Mouse (Mus musculus) layer of hippocampus, postnatal 36 days (tissue): ENCODE data around the gene Tmprss2. TPM values are rescaled to one million over a fixed set of nuclear protein-coding genes. Genes with fewer than 3 reads are reported as not detected.
A peak's percentile ranks its signal among the peaks of the same experiment; 100 is the strongest.

Experiments
- DNase-seq, 2 experiments: peaks; one replicate each; pipeline ENCODE4 v3.0.0; 2022
- total RNA-seq, 2 experiments: library from RNA; stranded (reverse); gene quantifications; 2 replicates each; pipeline ENCODE4 v1.2.3; 2021

The Tmprss2 gene
- not detected for total RNA-seq

DNA sequence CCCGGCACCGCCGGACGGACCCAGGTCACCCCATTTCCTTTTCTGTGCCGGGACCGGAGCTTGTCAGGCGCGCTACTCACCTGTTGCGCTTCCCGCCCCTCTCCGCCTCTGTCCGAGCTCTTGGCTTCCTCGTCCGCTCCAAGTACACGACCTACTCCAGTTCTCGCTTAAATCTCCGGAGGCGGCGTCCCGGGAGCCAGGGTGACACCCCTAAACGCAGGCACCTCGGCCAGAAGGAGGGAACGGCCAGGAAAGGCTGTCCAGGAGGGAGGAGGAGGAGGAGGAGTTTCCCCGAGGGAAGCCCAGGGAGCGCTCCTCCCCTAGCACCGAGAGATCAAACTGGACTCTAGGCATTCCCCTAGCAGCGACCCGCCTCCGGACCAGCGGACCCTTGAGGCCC, at the start of gene Tmprss2:
Tmprss2 (minus strand) TSS at position 257 of the 400 bp plus-strand sequence.
- DNase-seq, result no peak

DNA sequence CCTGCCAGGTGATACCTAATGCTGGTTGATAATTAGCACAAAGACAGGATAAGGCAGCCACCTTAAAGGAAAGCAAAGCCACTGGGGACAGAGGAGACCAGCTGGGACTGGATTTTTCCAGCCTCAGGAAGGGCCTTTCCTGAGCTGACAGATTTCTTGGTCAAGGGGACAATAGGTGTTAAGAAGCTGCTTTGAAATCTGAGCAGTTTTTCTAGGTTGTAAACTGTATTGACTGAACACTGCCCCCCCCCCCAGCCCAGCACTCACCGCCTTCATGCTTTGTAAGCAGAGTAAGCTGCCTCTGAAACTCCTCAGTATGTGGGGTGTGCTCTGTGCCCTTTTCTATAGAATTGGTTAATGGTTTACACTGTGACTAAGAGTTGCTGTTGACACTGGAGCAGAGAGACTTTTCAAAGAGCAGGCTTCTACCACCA, 48.2 kb upstream of the Tmprss2 start:
- DNase-seq, result no peak

DNA sequence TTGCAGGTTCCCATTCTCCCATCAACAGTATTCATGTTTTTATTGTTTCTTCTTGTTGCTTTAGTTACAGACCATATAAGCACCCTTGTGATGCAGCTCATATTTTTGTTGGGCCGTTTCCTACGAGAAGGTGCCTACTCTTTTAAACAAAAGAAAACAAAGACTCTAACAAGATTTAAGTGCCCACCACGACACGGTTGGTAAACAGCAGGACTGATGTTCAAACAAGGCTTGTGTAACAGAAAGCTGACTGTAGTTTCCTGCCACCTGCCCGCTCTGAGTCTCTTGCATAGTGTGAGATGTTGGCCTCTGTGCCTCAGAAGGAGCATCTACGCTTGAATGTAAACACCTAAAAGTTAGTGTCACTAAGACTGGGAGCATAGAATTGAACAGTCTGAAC, 47.5 kb upstream of the Tmprss2 start:
- no peak for DNase-seq

DNA sequence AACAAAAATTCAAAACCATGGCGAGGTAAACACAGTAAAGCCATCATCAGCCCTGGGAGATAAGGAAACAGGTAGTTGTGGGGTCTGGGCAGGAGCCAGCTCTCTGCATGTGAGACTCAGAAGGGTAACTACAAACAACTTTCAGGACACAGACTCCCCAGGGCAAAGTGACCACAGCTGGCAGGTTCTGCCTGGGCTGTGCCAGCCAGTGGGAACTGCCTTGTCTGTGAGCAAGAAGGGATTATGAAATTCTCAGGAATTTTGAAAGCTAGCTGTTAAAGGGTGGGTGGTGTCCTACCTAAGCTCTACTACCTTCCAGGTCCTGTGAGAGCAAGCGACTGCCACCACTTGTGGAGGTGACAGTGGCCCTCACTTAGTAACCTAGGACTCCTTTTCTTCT, 44.8 kb upstream of the Tmprss2 start:
- no peak for DNase-seq

DNA sequence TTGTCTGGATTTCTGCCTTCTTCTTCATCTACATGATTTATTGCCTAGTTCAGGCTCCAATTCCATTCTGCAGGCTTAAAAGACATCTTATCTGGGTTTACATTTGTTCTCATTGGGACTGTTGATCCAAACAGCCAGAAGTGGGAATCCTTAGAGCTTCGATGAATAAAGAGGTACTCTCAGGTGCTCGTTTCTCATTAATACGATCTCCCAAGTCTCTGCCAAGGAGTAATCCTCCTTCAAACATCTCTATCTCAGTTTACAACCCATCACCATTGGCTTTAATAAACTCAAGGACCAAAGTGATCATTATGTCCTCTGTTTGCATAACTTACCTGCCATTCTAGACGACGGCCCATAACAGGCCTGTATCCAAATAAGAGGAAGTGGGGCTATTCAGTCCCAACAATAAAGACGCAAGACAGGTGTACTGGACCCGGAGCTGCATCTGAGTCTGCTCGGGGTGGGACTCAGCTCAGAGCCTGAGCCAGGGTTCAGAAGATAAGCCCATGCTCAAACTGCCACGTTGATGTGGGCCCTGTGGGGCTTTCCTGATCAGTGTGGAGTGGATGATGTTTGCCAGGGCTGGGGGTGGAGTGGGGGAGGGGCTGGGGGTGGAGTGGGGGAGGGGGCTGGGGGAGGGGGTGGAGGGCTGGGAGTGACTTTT, 38.7 kb upstream of the Tmprss2 start:
- no peak for DNase-seq

DNA sequence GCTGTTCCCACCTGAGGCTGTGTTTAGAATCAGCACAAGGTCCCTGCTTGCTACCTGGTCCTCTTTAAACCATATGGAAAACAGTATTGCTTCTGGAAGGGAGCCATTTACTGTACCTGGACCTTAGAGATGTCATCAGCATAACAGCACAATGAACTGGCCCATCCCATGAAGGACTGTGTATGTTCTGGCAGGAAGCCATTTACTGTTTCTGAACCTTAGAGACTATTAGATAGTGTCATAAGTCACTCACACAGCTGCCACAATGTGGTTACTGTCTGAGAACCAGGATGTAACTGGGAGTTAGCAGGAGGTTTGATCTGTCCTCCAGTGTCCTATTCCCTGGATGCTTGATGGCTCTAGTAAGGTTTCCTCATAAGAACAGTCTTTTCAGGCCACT, 33.7 kb upstream of the Tmprss2 start:
- no peak for DNase-seq

DNA sequence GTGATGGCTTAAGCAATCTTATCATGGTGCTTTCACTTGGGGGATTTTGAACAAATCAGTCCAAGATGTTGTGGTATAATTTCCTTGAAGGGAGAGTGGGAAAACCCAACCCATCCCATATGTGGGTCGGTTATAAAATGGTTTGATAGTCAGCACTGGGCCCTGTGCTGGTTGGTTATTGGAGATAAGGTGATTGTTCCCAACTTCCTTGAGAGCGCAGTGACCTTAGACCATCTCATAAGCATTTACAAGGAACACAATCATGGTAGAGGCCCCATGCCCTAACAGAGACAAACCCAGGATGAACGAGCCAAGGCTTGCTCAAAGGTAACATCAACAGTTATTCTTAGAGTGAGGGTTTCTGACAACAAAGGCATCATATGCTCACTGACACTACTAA, 28.6 kb upstream of the Tmprss2 start:
- no peak for DNase-seq

DNA sequence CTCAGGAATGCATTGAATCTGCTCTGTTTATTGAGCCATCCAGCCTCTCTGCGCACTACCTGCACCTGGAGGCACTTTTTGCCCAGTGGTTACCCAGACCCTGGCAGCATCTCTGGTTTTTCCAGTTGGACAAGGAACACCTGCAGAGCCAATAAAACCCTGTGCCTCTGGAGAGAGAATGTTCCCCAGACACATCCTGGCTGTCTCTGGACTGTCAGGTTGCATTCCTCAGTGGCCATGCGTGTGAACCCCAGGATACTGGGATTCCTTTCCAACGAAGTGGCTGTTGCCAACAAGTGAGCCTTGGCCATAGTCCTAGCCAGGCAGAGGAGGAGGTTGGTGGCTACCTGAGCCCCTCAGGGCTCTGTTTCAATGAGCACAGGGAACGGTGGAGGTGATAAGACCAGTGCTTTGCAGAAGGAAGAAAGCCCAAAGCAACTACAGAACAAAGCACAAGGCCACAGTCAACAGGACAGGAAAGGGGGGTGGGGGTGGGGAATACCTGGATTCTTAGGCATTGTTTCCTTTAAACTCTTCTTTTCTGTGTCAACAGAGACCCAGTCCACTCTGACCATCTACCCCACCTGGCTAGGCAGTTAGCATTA, 22.0 kb upstream of the Tmprss2 start:
- DNase-seq, result no peak

DNA sequence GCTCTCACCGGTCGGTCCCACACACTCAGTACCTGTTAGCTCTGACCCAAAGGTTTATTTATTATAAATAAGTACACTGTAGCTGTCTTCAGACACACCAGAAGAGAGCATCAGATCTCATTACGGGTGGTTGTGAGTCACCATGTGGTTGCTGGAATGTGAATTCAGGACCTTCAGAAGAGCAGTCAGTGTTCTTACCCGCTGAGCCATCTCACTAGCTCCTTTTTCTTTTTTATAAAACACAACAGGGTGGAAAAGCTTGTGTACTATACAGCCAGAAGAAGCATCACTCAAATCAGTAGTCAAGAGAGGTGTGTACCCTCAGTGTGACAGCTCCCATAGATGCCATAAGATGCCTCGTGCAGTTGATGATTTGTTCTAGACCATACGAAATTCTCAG, 12.2 kb upstream of the Tmprss2 start:
- no peak for DNase-seq

DNA sequence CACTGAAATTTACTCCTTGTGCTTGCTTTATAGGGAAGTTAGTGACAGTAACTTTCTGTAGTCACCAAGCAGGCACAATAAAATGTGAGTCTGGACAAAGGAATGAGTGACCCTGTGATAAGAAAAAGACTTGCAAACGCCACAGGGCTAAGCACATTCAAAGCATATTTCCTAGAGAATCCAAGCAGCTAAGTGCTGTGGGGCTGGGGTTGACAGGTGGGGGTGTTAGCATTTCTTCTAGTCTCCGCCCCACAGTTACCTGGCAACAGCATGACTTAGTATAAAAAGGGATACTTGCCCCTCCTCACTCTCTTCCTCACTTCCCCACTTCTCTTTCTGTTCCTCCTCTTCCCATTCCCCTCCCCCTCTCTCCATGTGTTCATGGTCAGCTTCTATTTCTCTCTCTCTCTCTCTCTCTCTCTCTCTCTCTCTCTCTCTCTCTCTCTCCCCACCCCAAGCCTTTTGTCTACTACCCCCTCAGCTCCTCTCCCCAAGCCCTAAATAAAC, 11.4 kb upstream of the Tmprss2 start:
- DNase-seq, result no peak

DNA sequence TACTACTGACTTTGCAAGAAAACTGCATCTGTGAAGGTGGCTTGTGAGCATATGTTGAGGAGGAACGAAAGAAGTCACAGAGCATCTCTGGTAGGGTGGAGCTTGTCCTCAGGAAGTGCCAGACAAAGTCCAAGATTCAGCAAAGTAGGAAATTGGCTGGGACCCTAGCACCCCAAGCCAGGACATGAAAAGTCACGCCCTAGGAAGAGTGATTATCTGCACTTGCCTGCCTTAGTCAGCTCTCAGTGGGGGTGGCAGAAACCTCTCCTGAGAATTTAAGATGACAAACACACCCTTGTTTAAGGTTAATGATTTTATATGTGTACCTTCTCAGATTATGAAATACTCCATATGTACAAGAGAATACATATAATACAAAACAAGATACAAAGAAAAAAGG, 7.3 kb upstream of the Tmprss2 start:
- no peak for DNase-seq

DNA sequence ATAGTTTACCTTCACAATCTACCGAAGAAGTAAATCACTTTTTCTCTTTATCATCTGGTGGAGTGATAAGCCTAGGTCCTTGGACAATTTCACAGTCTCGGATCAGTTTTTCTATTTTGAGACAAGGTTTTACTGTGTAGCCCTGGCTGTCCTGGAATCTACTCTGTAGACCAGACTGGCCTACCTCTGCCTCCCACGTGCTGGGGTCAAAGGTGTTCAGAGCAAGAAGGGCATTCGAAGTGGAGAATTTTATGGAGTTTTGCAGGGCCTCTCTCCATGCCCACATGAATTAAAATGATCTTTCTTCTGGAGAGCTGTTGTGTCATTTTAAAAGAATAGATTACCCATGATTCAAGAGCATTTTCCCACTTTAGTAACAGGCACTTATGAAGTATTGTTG, 1.0 kb upstream of the Tmprss2 start:
- DNase-seq, result no peak

DNA sequence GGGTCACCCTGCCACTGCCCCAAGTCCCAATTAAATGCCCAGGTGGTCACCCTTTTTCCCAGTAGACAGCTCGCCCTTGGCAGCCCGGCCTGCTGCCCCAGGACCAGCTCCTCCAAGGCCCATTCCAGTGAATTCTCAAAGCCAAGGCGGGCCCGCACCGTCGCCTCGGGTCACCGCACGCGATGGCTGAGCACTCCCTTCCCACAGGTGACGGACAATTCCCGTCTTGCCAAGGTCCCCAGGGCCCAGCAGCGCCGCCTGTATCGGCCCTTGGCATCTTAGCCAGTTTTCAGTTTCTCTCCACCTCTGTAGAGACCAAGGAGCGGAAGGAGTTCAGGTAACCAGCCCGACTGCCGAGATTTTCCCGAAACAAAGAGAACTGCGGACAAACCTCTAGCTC, 749 bp downstream of the Tmprss2 start:
- no peak for DNase-seq

DNA sequence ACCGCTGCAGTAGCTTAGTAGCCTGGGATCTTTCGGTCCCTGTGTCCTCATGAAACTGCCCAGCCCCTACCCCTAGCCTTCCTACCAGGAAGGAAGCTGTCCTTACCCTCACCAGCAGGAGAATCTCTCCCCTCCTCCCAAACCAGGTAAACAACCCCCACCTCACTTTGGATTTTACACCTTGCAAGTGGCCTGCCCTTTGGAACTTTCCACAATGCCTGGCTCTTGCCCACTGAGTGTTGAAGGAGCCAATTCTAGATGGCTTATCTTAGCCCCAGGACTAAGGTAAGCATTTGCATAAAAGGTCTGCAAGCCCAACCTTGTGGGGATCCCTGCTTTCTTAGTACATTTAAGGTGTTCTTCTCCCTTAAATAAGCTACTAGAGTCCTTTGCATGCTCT, 1.3 kb downstream of the Tmprss2 start:
- no peak for DNase-seq

DNA sequence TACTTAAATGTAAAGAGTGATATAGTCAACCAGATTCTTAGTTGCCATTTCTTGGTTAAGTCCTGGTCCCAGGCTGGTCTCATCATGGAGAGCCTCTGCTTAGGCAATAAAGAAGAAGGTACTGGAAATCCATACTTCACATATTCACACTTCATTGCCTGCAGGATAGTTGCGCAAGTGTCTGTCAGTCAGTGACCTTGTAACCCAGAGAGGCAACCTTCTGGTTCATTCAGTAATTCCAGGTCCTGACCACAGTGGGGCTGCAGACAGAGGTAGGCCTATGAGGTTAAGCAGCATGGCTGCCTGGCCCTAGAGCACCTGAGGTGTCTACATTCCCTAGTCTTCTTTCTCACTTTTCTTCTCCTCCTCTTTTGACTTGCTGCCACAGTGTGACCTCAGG, 3.0 kb downstream of the Tmprss2 start:
- no peak for DNase-seq

DNA sequence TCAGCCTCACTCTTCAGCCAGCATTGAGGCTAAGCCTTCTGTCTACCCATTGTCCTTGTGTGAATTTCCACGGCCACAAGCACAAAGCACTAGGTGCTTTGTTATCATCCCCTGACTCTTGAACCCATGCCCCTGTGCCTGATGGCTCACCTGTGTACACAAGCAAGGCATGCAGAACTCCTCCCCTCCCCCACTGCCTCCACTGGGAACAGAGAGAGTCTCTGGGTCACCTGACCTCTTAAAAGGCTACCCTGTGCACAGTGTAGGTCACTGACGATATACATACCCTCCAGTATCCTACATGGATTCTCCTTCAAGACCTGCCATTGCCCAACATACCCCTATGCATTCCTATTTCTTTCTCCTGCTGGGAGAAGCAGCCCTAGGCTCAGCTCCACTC, 4.2 kb downstream of the Tmprss2 start:
- no peak for DNase-seq

DNA sequence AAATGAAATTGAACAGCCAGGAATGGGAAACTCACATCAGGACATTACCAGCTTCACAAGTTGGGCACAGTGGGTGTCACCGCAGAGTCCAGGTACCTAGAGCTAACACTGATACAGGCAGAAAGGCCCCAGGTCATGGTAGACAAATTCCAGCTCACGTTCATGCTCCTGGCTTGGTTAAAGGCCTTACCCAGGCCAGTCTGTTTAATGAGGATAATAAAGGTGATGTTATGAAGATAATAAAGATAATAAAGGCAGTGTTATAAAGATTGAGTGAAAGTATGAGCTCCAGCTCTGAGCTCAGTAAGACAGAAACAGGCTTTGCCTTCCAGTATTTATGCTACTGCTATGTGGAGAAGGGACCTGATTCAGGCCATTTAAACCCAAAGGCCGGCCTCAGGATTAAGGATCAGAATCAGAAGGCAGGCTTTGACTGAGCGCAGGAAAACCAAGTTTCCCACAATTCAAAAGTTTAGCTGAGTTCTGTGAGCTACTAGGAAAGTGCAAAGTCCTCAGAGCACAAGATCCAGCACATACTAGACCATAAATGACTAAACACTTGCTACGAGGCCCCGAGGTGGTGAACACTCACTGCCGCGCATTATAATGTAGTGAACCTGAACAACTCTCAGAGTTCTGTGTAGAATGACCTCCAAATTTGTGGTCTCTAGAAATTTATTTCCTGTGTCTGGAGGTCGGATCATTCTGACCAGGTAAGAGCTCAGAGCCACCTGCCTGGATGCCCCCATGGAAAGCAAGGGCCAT, 4.9 kb downstream of the Tmprss2 start:
- DNase-seq, result no peak

DNA sequence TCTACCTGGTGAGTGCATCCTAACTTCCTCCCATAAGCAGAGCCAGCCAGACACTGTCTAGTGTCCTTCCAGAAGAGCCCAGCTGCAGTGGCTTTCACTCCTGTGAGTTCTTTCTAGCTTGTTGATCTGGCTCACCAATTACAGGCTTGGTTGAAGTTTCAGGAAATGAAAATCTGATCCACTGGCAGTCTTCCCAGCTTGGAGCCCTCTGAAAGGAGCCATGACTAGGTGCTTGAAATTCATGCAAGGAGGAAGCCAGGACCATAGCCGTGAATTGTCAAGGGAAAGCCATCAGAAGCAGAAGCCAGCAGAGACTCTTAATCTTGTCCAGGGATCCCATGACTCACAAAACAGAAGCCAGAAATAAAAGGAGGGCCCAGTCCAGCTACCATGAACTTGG, 8.7 kb downstream of the Tmprss2 start:
- peak; percentile 14 to 17 for DNase-seq

DNA sequence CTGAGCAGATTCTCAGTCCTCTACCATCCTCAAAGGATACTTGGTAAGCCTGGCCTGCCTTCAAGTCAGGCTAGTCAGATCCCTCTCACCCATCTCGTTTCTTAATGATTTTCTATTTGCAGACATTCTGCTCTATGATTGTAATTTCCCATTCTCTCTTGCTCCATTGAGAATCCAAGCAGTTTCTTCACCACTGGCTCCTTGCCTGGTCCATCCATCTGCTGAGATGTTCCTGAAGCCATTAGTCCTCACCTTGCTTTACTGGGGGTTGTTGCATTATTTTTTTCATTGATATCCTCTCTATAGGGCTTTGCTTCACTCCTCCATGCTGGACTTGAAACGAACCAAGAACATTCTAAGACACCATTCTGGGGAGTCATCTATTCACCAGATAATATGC, 10.4 kb downstream of the Tmprss2 start:
- DNase-seq, result no peak

DNA sequence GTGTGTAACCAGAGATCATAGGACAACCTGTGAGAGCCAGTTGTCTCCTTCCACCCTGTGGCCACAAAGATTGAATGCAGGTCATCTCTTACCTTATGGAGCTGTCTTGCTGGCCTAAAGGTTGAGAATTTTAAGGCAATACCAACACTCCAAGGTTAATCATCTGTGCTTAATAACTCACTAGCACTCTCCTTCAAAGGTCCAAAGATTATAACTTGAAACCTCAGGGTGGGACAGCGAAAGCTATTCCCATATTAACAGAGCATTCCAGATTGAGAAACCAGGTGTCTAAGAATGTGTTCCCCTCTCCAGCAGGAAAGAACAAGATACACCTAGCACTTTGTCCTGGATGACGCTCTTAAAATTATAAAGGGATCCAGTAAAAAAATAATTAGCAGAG, 12.9 kb downstream of the Tmprss2 start:
- DNase-seq, result no peak

DNA sequence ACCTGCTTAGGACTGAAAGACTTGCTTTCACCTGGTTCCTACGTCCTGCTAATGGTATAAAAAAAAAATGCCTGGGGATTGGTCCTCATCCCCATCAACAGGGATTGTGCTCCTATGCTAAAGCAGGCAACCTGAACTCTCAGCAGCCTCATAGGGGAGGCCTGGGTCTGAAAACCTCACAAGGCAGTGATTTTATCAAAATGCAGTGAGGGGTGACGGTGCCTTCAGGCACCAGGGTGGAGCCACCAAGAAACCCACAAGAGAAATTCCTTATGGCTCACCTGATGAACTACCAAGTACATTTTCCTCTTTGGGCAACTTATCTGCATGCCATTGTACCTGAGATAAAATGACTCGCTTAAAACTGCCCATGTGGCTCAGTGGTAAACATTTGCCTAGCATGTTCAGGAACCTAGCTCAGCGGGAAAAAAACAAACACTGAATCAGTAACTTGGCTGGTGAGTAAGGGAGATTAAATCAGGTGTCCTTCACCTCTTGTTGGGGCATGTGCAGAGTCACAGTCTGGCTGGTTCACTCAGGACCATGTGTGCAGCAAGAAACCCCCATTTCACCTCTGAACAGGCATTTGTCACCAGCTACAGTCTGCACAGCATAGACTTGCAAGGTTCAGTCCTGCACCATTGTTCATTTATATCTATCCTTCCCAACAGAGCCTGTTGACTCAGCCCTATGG, 17.0 kb downstream of the Tmprss2 start:
- no peak for DNase-seq

DNA sequence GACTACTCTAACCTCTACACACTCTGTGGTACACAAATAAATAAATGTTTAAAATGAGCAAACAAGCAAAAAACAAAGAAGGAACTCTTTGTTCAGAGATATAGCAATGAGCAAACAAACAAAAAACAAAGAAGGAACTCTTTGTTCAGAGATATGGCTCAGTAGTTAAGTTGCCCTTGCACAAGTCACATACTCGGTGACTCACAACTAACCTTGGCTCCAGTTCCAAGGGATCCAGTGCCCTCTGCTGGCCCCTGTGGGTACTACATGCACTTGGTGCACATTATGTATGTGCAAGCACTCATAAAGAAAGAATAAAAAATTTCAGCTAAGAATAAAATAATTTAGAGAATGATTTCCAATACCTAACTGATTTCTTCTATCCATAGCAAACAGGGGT, 17.9 kb downstream of the Tmprss2 start:
- peak; percentile 17 to 29 for DNase-seq

DNA sequence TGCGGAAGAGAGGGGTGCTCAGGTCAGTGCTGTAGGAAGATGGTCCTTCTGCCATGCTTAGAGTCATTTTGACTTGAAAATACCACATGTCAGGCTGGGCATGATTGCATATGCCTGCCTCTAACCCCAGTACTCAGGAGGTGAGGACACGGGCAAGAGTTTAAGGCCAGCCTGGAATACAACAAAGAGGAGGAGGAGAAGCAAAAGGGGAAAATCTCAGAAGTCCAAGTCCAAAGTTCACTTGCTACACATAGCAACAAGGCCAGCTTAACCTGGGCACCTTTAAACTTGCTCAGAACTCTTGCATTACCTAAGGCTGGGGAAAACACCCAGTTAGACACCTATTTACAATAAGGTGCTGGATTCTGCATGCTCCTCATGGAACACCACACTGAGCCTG, 19.5 kb downstream of the Tmprss2 start:
- no peak for DNase-seq
